Mouse (Mus musculus) cerebellum, adult (tissue): ENCODE results near the gene Gm45521.

Source experiments
- ATAC-seq: cut with Nextera tagmentation; 2 replicates; pipeline ENCODE4 v1.9.2; 2017; ENCODE audit warnings: mild to moderate bottlenecking, moderate library complexity, mixed read lengths; ENCODE audit not compliant: insufficient number of reproducible peaks, low FRiP score, low TSS enrichment

Gm45521 gene

DNA sequence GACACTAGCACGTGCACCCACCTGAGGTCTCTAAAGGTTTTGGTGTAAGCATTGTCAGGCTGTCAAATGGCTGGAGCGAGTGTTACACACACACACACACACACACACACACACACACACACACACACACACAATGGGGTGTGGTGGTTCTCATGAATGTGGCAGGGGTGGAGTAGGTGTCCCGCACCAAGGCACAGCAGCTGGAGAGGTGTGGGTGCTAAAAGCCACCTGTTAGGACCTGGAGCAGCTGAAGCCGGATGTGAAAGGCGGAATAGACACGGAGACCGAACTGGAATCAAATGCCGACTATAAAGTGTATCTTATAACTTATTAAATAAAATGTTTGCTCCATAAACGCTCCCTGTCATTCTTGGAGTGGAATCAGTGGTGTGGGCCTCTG lies 5.9 kb upstream of the Gm45521 start:
- no peak for ATAC-seq

DNA sequence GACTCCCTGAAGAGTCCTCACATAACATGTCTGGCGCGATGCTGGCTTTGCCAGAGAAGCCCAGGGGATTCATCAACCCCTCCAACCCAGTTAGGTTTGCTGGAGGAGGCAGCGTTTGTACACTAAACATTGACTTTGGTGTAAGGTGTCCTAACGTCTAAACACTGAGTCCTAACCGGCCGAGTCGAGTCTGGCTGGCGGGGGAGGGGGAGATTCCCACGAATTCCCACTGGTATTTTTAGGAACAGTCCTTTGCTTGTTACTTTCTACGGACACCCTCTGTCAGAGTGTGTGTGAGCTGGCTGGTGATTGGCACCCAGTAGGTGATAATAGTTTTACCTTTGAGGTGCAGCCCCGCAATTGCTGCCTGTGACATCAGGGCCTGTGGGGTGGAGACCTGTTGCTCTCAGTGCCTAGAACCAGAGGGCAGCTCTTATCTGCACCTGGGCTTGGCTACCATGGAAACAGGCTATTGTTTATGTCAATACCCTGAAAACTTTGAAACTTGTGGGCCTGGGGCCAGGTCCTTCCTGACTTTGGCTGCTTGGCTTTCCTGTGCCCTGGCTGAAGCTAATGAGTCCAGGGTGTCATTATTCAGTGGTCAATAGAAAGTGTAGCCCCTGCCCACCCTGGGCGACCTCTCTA lies 4.4 kb upstream of the Gm45521 start:
- no peak for ATAC-seq

DNA sequence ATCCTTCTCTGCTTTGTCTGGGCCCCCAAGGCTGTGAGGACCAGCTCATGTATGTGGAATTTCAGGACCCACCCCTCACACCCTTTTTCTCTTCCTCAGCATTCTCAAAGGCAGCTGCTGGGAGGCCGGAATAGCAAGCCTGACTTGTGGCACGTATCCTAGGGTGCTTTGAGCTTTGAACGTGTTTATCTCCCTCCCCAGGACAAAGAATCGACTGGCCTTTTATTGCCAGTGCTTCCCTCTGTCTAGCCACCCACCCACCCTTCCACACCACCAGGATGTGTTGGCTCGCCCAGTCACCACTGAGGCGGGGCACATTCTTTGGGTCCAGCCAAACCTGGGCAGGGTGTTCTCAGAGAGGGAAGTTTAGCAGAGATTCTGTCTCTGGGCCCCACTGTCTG lies 3.0 kb upstream of the Gm45521 start:
- no peak for ATAC-seq

DNA sequence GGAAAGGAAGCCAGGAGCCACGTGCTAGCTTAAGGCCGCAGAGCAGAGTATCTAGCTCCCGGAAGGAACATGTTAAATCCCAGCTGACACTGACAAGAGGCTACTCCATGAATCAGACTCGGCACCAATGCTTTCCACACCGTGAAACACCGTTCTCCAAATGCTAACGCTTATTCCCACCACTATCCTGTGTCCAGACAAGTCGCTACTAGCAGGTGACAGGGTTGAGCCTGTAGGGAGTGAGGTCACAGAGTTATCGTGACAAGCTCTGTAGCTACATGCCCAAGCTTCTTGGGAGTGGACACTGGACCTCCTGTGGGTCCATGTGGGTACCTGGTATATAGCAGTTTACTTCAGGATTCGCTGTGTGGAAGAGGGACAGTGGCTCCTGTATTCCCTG lies 661 bp upstream of the Gm45521 start:
- no peak for ATAC-seq

DNA sequence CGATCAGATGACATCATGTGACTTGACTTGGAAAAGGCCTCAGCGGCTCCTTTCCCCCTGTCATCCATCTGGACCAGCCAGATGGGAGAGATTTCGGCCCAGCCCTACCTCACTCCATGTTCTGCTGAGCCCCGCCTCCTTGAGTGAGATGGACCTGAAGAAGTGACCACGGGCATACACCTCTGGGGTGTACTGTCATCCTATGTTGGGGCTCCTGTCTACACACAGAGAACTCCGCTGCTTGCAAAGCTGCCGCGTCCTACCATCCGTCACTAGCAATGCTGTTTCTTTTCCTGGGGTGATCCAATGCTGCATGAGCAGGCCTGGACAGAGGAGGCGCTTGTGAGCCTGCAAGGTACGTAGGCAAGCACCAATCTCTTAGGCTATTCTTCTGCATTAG lies 3.5 kb downstream of the Gm45521 start:
- peak; percentile 57 for ATAC-seq

DNA sequence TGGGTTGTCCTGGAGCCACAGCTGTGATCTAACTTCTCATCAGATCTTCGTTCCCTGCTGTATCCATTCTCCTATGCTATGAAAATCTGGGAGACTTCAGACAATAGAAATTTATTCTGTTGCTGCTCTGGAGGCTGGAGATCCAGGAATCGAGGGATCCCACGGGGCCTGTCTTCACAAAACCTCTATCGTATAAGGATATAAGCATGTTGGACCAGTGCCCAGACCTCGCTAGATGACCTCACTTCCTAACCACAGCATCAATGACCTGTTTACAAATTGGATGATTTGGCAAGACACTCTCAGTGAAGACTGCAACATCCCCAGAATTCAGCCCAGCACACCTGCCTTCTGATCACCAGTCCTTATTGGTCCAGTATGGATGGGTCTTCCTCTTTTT lies 4.6 kb downstream of the Gm45521 start:
- no peak for ATAC-seq

DNA sequence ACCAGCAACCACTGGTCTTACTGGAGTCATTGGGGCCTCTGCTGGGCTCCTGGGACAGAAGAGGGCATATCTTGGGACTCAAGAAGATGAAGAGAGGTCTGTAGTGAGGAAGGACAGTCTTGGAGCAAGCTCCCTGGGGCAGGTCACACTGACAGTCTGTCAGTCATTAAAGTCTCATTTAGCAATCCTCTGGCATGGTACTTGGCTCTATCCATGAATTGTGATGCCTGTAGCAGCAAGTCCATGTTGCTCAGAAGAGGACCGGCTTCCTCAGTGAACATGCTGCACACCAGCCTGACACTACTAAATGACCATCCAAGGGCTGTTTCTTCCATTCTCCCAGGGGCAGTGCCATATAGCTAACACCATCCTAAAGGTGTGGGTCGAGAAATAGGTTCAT lies 5.5 kb downstream of the Gm45521 start:
- ATAC-seq = no peak

DNA sequence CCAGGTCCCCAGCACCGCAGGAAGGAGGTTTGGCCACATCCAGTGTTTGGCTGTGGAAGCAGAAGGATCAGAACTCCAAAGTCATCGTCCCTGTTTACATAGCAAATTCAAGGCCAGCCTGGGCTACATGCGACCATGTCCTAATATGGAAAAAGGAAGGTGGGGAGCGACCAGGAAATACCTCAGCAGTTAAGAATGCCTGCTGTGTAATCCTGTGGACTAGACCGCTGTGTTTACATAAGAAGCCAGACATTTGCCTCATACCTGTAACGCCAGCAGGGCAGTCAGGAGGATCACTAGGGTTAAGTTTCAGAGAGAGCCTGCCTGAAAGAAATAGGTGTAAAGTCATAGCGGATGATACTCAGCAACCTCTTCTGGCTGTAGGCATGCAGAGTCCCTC lies 6.1 kb downstream of the Gm45521 start:
- no peak for ATAC-seq

DNA sequence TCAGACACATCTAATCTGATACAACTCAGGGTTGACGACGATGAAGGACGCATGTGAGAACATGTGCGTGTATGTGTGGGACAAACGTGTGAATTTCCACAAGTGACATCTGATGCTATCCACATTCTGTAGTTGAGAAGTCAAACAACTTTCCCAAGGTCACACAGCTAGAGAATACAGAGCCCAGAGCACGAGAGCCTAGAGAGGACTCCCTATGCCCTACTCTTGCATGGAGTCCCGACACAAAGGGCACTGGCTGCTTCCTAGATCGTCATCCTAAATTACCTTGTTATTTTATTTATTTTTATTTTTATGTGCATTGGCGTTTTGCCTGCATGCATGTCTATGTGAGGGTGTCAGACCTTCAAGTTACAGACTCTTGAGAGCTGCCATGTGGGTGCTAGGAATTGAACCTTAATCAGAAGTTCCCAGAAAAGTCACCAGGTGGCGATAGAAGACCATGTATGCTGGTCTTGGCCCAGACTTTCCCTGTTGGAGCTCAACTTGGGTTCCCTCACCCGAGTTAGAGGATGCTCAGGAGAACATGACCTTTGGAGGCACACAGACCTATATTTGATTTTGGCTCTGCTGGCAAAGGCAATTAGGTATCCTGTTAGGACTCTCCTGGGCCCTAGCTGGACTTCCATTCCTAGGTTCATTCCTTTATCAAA lies 7.3 kb downstream of the Gm45521 start:
- peak; percentile 55 for ATAC-seq

DNA sequence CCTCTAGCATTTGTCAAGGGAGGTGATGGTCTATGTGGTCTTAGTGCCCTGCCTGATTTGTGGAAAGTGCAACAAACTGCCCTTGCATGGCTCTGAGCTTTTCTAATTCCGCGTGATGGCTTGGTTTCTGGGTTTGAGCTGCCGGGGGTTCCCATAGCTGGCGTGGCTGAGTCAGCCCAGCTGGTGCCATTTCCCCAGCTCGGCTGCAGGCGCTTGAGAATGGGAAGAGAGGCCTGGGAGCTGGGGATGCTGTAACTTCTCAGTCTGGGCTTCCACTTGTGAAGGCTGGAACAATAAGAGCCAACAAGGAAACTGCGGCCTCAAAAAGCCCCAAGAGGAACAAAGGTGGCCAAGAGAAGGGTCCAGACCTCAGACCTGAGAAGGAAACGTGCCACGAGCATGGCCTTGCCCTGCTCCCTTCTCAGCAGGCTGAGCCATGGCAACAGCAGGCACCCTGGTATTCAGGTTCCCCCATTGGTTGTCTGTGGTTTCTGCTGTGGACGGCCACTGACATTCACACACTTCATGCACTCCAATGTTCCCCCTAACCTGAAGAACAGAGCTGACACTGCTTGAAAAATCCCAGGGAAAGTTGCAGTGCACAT lies 14.9 kb downstream of the Gm45521 start:
- no peak for ATAC-seq

DNA sequence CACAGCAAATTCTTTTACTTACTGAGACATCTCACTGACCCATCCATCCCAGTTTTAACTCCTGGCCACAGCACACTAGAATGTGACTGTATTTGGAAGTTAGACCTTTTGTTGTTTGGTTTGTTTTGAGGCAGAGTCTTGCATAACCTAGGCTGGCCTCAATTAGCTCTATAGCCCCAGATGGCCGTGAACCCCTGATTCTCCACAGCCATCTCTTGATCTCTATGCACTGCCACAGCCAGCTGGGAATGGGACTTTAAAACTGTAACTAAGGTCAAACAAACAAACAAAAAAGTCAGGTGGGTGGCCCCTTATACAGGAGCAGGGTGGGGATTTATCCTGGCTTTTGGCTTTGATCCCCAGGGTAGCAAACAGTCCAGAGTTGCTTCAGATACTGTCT lies 17.6 kb downstream of the Gm45521 start:
- no peak for ATAC-seq

DNA sequence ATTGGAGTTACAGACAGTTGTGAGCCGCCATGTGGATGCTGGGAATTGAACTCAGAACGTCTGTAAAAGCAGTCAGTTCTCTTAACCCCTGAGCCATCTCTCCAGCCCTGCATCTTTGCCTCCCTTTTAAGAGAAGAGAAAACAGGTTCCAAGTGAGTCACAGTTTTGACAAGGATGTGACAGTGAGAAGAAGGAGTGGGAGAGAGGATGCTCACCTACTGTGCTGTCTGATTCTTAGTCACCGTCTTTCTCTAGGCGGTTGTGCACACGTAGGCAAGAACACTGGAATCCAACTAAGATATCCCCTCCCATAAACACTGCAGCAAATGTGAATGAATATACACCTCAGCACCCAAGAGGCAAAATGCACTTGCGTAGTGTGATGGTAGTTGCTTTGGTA lies 18.1 kb downstream of the Gm45521 start:
- no peak for ATAC-seq

DNA sequence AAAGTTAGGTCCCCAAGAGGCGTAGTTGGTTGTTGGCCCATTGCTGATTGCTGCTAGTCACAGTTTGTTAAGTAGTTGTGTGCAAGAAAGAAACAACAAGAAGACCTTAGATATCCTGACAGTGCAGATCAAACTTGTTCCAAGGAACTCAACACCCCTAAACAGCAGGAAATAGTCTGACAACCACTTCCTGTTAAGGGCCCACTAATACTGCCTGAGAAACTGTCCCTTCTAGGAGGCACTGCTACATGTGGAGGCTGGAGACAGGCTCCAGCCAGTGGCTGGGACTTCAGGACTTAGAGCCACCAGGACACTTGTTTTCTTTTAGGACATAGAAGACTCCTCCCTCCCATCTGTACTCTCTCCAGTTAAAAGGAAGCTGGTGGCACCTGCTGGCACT lies 20.4 kb downstream of the Gm45521 start:
- no peak for ATAC-seq

DNA sequence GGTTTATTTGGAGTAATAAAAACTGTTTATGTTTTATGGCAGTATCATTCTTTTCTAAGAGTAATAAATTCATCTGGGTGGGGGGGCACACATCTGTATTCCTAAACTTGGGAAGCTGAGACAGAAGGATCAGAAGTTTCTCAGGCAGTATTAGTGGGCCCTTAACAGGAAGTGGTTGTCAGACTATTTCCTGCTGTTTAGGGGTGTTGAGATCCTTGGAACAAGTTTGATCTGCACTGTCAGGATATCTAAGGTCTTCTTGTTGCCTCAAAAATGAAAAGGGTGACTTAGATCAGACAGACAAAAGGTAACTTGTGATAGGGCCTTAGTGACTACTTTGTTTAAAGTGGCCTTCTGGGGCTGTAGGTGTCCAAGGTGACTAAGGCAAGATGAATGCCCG lies 21.1 kb downstream of the Gm45521 start:
- ATAC-seq = no peak

DNA sequence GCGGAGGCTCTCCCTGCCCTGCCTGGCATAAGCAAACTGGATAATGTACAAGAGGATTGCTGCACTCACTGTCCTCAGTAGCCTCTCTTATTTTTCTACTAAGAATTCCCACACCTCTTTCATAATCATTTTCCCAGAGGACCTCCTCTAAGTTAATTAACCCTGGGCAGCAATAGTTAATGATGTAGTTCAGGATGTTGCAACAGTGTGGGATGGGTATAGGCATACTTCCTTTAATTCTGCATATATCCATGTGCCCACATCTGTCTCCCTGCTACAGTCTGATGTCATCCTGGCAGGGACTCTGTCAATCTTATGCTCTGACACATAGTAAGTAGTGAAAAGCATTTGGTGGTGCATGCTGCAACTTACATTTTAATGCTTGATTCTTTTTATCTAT lies 24.1 kb downstream of the Gm45521 start:
- no peak for ATAC-seq

DNA sequence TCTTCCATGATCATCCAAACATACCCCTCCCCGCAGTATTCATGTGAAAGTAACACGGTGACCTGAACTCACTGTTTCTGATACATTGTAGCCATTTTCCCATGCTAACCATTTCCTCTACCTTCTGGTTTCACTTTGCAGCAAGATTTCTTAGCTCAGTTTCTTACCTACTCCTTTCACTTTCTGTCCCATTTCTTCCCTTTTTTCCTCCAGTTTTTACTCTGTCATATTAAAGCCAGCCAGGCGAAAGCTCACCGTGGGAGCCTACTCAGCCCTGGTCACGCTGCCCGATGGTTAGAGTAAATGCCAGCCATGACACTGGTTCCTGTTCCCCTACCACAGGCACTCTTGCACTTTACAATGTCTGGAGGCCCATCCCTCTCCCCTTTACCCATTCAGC lies 29.8 kb downstream of the Gm45521 start:
- ATAC-seq = no peak

DNA sequence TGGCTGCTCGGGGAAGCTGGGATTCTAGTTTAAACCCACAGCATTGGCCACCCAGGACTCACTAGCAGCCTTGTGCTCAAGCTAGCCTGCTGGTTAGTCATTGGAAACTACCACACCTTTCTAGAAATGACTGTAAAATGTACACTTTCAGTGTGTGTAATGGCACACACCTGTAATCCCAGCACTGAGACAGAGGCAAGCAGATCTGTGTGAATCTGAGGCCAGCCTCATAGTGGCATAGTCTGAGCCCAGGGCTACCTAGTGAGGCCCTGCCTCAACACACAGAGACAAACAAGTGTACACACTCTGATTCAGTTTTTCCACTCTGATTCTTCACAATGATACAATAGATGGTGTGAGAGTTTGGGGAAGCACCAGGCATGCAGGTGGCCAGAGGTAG lies 32.3 kb downstream of the Gm45521 start:
- no peak for ATAC-seq

DNA sequence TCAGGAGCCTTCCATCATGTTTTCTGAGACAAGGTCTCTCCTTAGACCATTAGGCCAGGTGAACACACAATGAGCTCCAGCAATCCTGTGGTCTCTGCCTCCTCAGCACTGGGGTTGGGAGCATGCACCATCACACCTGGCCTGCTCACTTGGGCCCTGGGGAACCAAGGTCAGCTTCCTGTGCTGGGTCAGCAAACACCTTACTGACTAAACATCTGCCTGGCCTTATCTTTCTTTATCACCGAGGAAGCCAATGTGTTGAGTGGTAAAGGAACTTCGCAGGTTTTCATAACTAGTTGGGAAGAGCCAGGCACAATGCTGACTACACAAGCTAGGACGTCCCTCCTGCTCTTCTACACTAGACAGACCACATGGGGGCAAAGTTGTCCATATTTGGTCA lies 32.9 kb downstream of the Gm45521 start:
- no peak for ATAC-seq

DNA sequence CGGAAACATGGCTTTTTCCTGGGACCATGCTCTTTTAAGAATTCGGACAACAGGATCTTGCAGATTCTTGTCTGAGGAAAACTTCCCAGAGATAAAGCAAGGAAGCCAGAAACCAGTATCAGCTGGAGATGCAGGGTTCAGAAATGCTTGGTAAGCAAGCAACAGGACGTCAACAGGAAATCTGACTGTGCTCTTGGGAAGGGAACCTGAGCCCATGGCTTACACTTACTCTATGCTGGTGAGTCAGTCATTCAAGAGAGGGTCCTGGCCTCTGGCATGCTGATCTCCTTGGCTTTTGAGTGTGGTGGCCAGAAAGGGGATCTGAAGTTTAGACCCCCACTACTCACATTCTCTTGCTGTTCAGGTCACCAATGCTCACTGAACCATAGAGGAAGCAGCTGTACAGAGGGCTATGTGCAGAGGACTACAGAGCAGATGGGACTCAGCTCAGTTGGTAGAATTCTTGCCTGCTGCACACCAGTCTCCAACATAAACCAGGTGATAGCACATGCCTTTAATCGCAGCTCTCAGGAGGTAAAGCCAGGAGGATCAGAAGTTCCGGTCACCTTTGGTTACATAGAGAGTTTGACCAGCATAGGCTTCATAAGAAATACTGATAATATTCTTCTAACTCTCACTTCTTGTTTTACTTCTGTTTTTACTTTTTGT lies 34.2 kb downstream of the Gm45521 start:
- no peak for ATAC-seq

DNA sequence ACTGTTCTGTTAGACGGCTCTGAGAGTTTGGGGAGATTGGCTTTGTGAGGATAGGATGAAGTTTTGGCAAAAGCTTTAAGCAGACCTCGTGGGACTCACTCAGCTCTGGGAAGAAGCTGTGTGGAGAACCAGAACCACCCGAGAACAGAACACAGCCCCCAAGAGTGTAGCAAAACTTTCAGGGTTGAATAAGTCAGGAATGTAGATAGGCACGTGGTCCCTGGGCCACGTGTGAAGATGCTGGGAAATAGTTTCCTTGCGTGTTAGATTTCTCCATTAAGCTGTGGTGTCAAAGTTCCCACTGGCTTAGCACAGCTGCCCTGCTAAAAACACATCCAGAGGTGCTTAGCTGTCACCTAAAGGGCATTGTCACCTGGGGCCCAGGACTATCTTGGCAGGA lies 35.1 kb downstream of the Gm45521 start:
- no peak for ATAC-seq

DNA sequence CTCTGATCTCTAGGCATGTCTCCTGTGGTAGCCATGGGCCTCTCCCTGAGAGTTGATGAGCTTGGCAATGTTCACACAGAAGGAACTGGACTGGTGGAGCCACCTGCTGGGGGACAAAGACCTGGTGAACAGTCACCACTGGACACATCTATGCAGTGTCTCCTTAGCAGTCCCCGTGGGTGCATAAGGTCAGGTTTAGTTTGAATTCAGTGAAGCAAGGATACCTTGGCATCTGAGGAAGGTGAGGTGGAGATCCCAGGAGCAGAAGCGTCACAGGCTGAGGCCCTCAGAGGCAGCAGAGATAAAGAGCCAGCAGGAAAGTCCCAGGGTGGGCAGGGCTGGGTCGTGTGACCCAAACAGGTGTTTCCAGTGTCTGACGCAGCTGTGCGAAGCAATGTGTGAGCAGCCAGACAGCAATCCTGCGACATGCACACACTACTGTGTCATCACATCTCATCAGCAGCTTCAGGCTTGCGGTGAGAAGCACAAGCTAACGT lies 37.2 kb downstream of the Gm45521 start, which contains the start of gene Dnase1l3:
Dnase1l3 (minus strand) TSS at position 303 of the 497 bp plus-strand sequence.
- ATAC-seq = no peak
